Mouse (Mus musculus) layer of hippocampus, adult 2 months (tissue): Measurements from ENCODE around the gene Erp29. TPM values are rescaled to one million over a fixed set of nuclear protein-coding genes. Genes with fewer than 3 reads are reported as not detected.

Experiments
- DNase-seq, 2 experiments: peaks; one replicate each; pipeline ENCODE4 v3.0.0; 2022; ENCODE audit warnings: low spot score in 2 of 2
- H3K27ac ChIP-seq: fragments of 200-600 bp; 2 replicates; pipeline ENCODE4 v1.8.1; 2022
- H3K4me3 ChIP-seq: fragments of 200-600 bp; 2 replicates; pipeline ENCODE4 v1.8.1; 2022; ENCODE audit warnings: mild to moderate bottlenecking
- CTCF ChIP-seq: fragments of 200-600 bp; conservative IDR thresholded peaks from 2 replicates; pipeline ENCODE4 v1.8.1; 2022; ENCODE audit warnings: antibody characterized with exemption, mild to moderate bottlenecking, moderate library complexity
- total RNA-seq, 2 experiments: library from RNA; stranded (reverse); gene quantifications; 2 replicates each; pipeline ENCODE4 v1.2.3; 2021

The Erp29 gene
- total RNA-seq, 2 experiments from 2014 or later, result 127 to 144 TPM

DNA sequence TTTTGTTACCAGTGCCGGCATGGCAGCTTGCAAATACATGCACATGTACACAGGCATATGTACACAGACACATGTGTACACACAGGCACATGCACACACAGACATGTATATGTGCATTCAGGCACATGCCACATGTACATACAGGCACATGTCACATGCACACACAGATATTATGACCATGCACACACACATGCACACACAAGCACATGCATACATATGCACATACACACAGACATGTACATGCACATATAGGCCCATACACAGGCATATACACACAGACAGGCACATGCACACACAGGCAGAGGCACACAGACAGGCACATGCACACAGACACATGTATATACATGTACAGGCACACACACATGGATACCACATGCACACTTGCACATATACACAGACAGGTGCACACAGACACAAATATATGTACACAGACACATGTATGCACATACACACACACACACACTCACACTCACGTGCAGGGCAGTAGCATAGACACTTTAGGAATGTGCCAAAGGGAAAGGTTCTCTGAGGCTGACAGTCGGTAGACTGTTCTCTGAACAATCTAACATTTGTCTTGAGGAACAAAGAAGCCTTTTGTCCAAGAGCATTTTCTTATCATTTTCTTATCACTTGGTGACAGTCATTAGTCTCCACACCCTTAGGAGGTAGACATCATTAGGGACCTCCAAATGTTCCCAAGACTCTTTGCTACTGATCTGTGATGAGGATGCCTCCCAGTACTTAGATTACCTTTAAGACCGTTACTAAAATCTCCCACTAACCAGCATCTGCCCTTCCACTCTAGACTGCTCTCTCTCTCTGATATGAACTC, 9.2 kb upstream of the Erp29 start:
- no peak for DNase-seq
- Histone ChIP-seq H3K4me3 (no peak overlapping the region), H3K27ac (no peak overlapping the region)
- no peak for TF ChIP-seq CTCF

DNA sequence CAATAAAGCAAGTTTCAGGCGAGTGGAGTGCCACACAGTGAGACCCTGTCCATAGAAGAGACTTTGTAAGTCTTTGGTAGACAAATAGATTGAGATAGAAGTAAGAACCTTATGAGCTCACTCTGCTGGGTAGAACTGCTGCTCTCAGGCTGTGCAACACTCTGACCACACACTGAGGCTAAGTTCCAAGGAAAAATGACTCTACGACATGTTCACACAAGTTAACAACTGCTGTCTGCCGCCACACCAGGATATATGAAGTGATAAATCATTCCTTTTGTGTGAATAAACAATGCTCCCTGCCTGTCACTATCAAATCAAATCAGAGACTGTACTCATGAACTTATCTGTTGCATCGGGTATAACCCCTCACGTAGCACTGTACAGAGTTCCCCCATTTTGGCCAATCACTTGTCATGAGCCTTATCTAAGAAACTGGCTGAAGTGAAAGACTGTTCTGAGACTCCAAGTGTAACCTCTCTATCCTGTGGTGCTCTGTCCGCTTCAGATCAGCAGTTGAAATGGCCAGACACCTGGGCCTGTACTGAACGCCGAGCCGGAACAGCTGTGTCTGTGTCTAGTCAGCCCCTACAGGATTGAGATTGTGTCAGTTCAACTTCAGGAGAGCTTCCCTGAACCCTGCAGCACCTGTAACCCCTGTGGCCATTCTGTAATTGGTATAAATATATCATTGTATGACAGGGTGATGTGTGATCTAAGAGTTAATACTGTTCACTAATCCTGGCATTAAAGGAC, 3.4 kb upstream of the Erp29 start:
- H3K4me3 ChIP-seq, result no peak overlapping the region
- H3K27ac ChIP-seq, result no peak overlapping the region
- no peak for TF ChIP-seq CTCF
- DNase-seq, result no peak

DNA sequence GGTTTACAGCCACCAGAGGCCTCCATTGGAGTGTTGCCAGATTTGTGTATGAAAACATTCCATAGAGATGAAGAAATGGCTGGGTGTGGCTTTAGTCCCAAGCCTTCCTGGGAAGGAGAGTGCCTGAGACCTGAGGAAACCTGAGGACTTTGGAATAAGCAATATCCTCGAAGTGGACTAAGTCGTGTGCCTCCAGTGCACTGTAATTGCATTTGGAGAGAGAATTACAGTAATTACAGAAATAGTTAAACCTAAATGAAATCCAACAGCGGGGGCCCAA, 2.1 kb upstream of the Erp29 start:
- TF ChIP-seq CTCF, result no peak
- no peak overlapping the region for H3K4me3 ChIP-seq
- no peak overlapping the region for H3K27ac ChIP-seq
- no peak for DNase-seq

DNA sequence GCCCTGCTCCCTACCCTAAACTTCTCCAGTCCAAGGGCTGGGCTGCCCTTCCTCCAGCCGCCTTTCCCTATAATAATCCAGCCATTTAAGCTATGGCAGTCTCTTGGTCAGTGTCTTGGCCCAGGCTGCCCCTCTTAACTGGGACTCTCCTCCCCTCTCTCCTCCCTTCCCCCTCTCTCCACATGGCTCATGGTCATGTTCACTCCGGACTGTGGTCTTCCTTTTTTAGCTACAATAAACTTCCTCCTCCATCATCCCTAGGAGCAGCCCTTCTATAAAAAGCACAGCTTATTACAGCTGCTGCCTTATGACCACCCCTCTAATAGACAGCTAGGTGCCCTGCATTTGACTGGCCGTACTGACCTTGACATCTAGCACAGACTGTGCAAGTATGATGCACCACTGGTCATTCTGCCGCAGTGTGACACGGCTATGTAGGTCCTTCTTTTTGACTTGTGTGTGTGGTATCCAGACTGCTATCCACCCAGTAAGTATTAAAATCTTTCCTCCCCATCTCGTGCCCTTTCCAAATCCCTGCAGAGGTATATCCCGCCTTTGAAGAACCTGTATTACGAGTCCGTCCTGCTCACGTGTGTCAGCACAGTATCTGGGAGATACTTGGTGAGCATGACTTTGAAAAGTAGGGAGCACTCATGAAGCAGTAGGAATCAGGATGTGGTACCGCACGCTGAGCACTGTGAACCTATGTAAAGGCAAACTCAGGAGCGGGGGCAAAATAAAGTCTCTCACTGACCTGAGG, 1.6 kb upstream of the Erp29 start:
- no peak for DNase-seq
- Histone ChIP-seq H3K4me3 (no peak overlapping the region), H3K27ac (no peak overlapping the region)
- no peak for TF ChIP-seq CTCF

DNA sequence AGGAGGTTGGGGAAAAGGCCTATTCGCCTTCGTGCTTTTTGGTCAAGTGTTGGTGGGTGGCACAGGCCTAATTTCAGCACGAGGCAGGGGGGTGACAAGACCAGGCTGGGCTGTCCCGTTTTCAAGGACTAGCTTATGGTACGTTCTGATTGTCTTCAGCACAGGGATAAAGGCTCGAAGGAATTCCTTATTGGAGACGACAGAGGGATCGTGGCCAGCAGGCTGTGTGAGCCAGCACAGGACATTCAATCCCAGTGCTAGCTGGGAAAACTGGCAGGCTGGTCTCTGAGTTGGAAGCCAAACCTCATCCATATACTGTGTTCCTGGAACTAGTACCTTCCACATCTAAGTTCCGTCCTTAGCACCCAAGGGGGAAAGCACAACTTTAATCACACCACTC, 600 bp upstream of the Erp29 start:
- Histone ChIP-seq H3K4me3 (peak overlapping the region; percentile 88), H3K27ac (peak overlapping the region; percentile 99)
- DNase-seq, result no peak
- no peak for TF ChIP-seq CTCF

DNA sequence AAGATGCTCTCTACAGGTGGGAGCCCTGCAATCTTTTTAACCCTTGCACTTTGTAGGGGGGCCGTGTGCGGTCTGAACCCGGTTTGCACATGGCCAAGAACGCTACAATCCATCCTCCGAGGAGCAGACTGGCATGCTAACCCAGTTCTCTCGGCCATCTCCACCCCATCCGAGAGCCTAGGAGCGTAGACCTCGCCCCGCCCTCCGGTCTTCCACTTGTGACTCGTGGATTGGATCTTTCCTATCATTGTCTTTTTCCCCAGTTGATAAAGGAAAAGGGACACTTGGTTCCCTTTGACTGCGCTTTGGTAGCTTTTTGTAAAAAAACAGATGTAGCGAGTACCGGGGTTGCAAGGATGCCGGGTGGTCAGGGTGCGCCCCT, 671 bp downstream of the Erp29 start, which contains the start of gene Tmem116:
Gene Tmem116 (plus strand): TSS at position 250 of the 382 bp plus-strand sequence.
- TF ChIP-seq CTCF, result no peak
- peak in 1 of 2 experiments; percentile 22 for DNase-seq

GRCm38 (mm10) chr5:121451203-121451602, 1.1 kb downstream of the Erp29 start:
- DNase-seq, result no peak
- Histone ChIP-seq H3K4me3 (peak overlapping the region; percentile 88), H3K27ac (peak overlapping the region; percentile 99)
- no peak for TF ChIP-seq CTCF

More for the DNA sequence above, 671 bp downstream of the Erp29 start, which contains the start of gene Tmem116:
- peak within 1 kb of the TSS; percentile 99 for H3K27ac ChIP-seq
- peak within 1 kb of the TSS; percentile 88 for H3K4me3 ChIP-seq

- Histone ChIP-seq H3K4me3 (peak overlapping the region; percentile 88), H3K27ac (0 out of 2 replicates have a peak overlapping the region, but pooled peaks have one; percentile 23)
- no peak for DNase-seq
- no peak for TF ChIP-seq CTCF
These were observed 1.8 kb downstream of the Erp29 start for GRCm38 (mm10) chr5:121450476-121450875.

GRCm38 (mm10) chr5:121449976-121450375, 2.3 kb downstream of the Erp29 start:
- Histone ChIP-seq H3K27ac (no peak overlapping the region), H3K4me3 (no peak overlapping the region)
- DNase-seq, result peak in 1 of 2 experiments; percentile 42
- TF ChIP-seq CTCF, result peak; percentile 71

GRCm38 (mm10) chr5:121448450-121448849, 3.9 kb downstream of the Erp29 start:
- H3K4me3 ChIP-seq, result no peak overlapping the region
- no peak for DNase-seq
- TF ChIP-seq CTCF, result peak; percentile 66
- H3K27ac ChIP-seq, result no peak overlapping the region

DNA sequence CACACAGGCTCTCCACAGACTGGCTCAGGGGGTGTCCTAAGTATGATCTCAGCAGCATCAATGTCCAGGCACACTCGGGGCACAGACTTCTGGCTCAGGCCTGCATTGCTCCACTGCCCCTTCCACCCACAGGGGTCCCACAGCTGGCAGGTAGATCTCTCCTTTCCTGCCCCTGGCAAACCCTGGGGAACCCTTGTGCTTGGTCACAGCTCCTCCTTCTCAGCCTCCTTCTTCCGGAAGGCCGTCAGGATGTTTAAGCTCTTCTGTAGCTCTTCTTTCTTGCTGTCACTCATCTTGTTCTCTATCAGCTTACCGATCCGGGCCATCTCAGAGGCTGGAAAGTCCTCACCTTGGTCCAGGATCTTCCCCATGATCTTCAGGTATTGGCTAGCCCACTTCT, 7.4 kb downstream of the Erp29 start:
- Histone ChIP-seq H3K4me3 (no peak overlapping the region), H3K27ac (no peak overlapping the region)
- no peak for DNase-seq
- no peak for TF ChIP-seq CTCF

DNA sequence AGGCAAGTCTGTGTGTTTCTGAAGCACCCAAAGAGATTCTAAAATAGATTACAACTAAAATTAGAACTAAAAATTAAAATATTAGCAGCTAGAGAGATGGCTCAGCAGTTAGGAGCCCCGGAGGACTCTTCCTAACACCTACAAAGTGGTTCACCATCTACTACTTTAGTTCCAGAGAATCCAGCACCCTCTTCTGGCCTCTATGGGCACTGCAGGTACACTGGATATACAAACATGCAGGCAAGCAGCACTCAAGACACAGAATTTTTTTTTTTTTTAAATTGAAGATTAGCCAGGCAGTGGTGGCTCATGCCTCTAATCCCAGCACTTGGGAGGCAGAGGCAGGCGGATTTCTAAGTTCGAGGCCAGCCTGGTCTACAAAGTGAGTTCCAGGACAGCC, 8.8 kb downstream of the Erp29 start:
- Histone ChIP-seq H3K4me3 (no peak overlapping the region), H3K27ac (no peak overlapping the region)
- no peak for DNase-seq
- peak; percentile 74 for TF ChIP-seq CTCF

- Histone ChIP-seq H3K4me3 (no peak overlapping the region), H3K27ac (peak overlapping the region; percentile 67; the same call in 1 of the 2 replicates)
- DNase-seq, result no peak
- TF ChIP-seq CTCF, result no peak
These were observed 13.6 kb downstream of the Erp29 start for GRCm38 (mm10) chr5:121438756-121439155.
